Mouse (Mus musculus): ENCODE results near the gene Nudcd3. TPM values are rescaled to one million over a fixed set of nuclear protein-coding genes. Genes with fewer than 3 reads are reported as not detected.

The Nudcd3 gene
- polyA plus RNA-seq (2017; shearing (Covaris generic)): 51.3 TPM

GRCm38 (mm10) chr11:6200087-6200569 lies at the start of gene Nudcd3:
Nudcd3 (minus strand) TSS chr11:6200415.

GRCm38 (mm10) chr11:6230012-6230411 lies 29.8 kb upstream of the Nudcd3 start, which contains the start of gene Npc1l1:
Npc1l1 (minus strand) TSS chr11:6230143.

GRCm38 (mm10) chr11:6199410-6200086 lies 667 bp downstream of the Nudcd3 start, which contains the start of gene A730071L15Rik:
A730071L15Rik (plus strand) TSS chr11:6200029.

GRCm38 (mm10) chr11:6066176-6066575 lies 134.0 kb downstream of the Nudcd3 start, which contains the start of gene Camk2b:
Camk2b (minus strand) TSS chr11:6066362.

Other genes with a start within 250 kb of the Nudcd3 start
- gene Ykt6, start 244.7 kb downstream of the Nudcd3 start, polyA plus RNA-seq (2017; shearing (Covaris generic)): 63.7 TPM
- gene Camk2b, start 134.1 kb downstream of the Nudcd3 start, polyA plus RNA-seq (2017; shearing (Covaris generic)): 20.6 TPM
- gene A730071L15Rik, start 386 bp downstream of the Nudcd3 start, polyA plus RNA-seq (2017; shearing (Covaris generic)): not detected
- gene Npc1l1, start 29.7 kb upstream of the Nudcd3 start, polyA plus RNA-seq (2017; shearing (Covaris generic)): not detected
- 75.1 TPM for gene Ddx56, start 67.4 kb upstream of the Nudcd3 start, polyA plus RNA-seq (2017; shearing (Covaris generic))
- 64.2 TPM for gene Tmed4, start 74.5 kb upstream of the Nudcd3 start, polyA plus RNA-seq (2017; shearing (Covaris generic))
- gene Ogdh, start 91.2 kb upstream of the Nudcd3 start, polyA plus RNA-seq (2017; shearing (Covaris generic)): 205 TPM
- 25.8 TPM for gene Zmiz2, start 188.7 kb upstream of the Nudcd3 start, polyA plus RNA-seq (2017; shearing (Covaris generic))
- 4,542 TPM for gene Ppia, start 215.0 kb upstream of the Nudcd3 start, polyA plus RNA-seq (2017; shearing (Covaris generic))
- 152 TPM for gene H2afv, start 244.0 kb upstream of the Nudcd3 start, polyA plus RNA-seq (2017; shearing (Covaris generic))